Mouse (Mus musculus) cortical plate, adult 2 months (tissue): ENCODE measurements around the gene Spire2.
A peak's percentile ranks its signal among the peaks of the same experiment; 100 is the strongest.

ENCODE experiments used
- CTCF ChIP-seq: fragments of 200-500 bp; IDR thresholded peaks from 2 replicates; pipeline ENCODE4 v1.5.1; 2011; ENCODE audit warnings: mild to moderate bottlenecking, control low read depth, low read length; ENCODE audit not compliant: insufficient read depth; ENCODE audit errors: extremely low read depth
- POLR2A ChIP-seq: fragments of 200-500 bp; IDR thresholded peaks from 2 replicates; pipeline ENCODE4 v1.6.1; 2011; ENCODE audit warnings: mild to moderate bottlenecking, low read length, control low read depth; ENCODE audit not compliant: insufficient read depth; ENCODE audit errors: extremely low read depth

DNA sequence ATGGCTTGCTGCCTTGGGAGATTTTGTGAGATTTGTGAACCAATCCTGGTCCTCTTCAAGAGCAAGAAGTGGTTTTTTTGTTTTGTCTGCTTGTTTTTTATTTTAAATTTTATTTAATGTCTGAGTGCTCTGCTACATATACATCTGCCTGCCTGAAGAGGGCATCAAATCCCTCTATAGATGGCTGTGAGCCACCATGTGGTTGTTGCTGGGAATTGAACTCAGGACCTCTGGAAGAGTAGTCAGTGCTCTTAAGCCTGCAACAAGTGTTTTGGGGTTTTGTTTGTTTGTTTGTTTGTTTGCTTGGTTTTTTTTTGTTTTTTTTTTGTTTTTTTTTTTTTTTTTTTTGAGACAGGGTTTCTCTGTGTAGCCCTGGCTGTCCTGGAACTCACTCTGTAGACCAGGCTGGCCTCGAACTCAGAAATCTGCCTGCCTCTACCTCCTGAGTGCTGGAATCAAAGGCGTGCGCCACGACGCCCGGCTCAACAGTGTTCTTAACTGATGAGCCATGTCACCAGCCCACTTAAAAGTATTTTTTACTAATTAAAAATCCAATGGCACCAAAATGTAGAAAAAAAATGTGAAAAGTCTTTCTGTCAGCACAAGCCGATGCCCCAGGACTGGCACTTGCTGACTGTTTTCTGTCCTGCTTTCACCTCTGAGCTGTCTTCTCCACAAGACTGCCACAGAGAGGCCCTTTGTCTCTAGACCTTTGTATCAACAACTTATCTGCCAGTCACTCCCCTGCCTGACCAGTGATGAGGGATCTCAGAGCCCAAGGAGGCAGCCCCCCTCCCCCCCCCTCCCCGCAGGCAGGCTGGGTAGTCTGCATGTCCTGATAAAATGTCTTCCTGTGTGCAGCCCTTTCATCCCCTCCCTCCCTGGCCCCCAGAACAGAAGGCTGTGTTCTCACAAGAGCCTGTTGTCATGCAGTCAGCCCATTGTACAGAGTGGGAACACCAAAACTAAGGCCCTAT is 83.7 kb downstream of the Spire2 start:
- no peak for TF ChIP-seq POLR2A
- TF ChIP-seq CTCF: peak; percentile 50
